Mouse (Mus musculus): ENCODE data around the gene Cul4a. TPM values are rescaled to one million over a fixed set of nuclear protein-coding genes. Genes with fewer than 3 reads are reported as not detected.

The Cul4a gene
- polyA plus RNA-seq, 2 experiments from 2014 or later: 10.9 to 16.6 TPM

- no peak for ATAC-seq
Measured at GRCm38 (mm10) chr8:13180408-13180807, 75.0 kb downstream of the Cul4a start.

- ATAC-seq: no peak
Measured at GRCm38 (mm10) chr8:13180911-13181690, 75.7 kb downstream of the Cul4a start.

- ATAC-seq: no peak
Measured at GRCm38 (mm10) chr8:13181691-13181976, 76.2 kb downstream of the Cul4a start.

GRCm38 (mm10) chr8:13186819-13187218 lies 81.4 kb downstream of the Cul4a start:
- ATAC-seq: no peak

- ATAC-seq: no peak
Measured at GRCm38 (mm10) chr8:13187229-13187628, 81.8 kb downstream of the Cul4a start.

- no peak for ATAC-seq
Measured at GRCm38 (mm10) chr8:13187638-13188037, 82.2 kb downstream of the Cul4a start.

- no peak for ATAC-seq
Measured at GRCm38 (mm10) chr8:13188052-13188555, 82.7 kb downstream of the Cul4a start.

- no peak for ATAC-seq
Measured at GRCm38 (mm10) chr8:13188857-13189256, 83.4 kb downstream of the Cul4a start.

- ATAC-seq: no peak
Measured at GRCm38 (mm10) chr8:13190235-13190634, 84.8 kb downstream of the Cul4a start.

- ATAC-seq: no peak
Measured at GRCm38 (mm10) chr8:13194818-13195217, 89.4 kb downstream of the Cul4a start.

GRCm38 (mm10) chr8:13197493-13197892 lies 92.1 kb downstream of the Cul4a start:
- no peak for ATAC-seq

Other genes starting within 250 kb of the Cul4a start
- under 1 TPM in 1 of 2 experiments, not detected in 1; 0.40 TPM for gene Mcf2l, start 231.8 kb upstream of the Cul4a start, polyA plus RNA-seq (2017; shearing (Covaris generic))
- gene F7, start 79.6 kb upstream of the Cul4a start, polyA plus RNA-seq (2017; shearing (Covaris generic)): not detected
- gene F10, start 68.3 kb upstream of the Cul4a start, polyA plus RNA-seq (2017; shearing (Covaris generic)): not detected
- 1 to 10 TPM; 1.6 to 2.4 TPM for gene Proz, start 44.7 kb upstream of the Cul4a start, polyA plus RNA-seq (2017; shearing (Covaris generic))
- 10 to 100 TPM; 32.3 to 36.5 TPM for gene Pcid2, start 162 bp upstream of the Cul4a start, polyA plus RNA-seq (2017; shearing (Covaris generic))
- gene Lamp1, start 53.5 kb downstream of the Cul4a start, polyA plus RNA-seq (2017; shearing (Covaris generic)): 10 to 100 TPM; 17.9 to 18.1 TPM
- gene Grtp1, start 95.0 kb downstream of the Cul4a start, polyA plus RNA-seq (2017; shearing (Covaris generic)): 1 to 10 TPM in 1 of 2 experiments, under 1 TPM in 1; 0.89 to 1.1 TPM
- gene Adprhl1, start 148.5 kb downstream of the Cul4a start, polyA plus RNA-seq (2017; shearing (Covaris generic)): not detected
- 10 to 100 TPM; 18.4 to 21.2 TPM for gene Dcun1d2, start 182.5 kb downstream of the Cul4a start, polyA plus RNA-seq (2017; shearing (Covaris generic))
- gene Tmco3, start 182.6 kb downstream of the Cul4a start, polyA plus RNA-seq (2017; shearing (Covaris generic)): 10 to 100 TPM; 21.8 to 26.2 TPM
- gene Tfdp1, start 233.1 kb downstream of the Cul4a start, polyA plus RNA-seq (2017; shearing (Covaris generic)): 10 to 100 TPM; 51.8 to 56.6 TPM